Mouse (Mus musculus): ENCODE measurements around the gene Tbxa2r.

The Tbxa2r gene

GRCm38 (mm10) chr10:81300352-81300907, 28.1 kb upstream of the Tbxa2r start:
- DNase-seq, result no peak

GRCm38 (mm10) chr10:81301321-81301720, 27.2 kb upstream of the Tbxa2r start:
- peak; percentile 86 for DNase-seq

GRCm38 (mm10) chr10:81302288-81302687, 26.2 kb upstream of the Tbxa2r start:
- peak; percentile 59 for DNase-seq

DNA sequence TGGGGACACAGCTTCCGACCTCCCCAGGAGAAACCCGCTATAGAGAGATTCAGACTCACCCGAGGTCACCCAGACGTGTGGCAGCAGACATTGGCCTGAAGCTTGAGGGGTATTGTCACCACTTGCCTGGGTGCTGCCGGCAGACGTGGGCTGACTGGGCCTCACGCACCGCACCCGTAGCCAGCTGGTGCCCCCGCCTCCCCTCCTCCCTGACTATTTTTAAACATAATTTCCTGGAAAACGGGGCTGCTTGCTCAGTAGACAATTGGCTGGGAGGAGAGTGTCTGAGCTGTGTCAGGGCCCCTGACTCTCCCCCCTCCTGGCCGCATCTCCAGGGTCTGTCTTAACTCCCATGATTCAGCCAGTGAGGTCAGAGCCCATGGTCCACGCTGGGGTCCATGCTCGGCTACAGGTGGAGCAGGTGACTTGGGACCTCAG, 25.7 kb upstream of the Tbxa2r start:
- no peak for DNase-seq

DNA sequence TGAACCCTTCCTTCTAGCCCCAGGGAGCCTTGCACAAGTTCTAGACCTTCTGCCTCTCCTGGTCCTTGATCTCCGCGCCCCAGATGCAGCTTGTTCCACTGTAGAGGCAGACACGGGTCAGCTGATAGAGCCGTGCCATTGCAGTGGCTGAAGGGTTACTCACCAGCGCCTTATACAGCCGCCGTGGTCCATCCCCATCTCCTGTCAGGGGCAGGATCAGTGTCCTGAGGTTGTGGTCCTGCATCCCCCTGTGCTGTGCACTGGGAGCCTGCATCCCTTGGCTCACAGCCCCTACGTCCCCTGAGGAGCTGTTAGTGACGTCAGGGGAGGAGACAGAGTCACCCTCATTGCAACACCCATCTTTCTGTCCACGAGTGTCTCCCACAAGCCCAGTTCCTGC, 25.3 kb upstream of the Tbxa2r start:
- no peak for DNase-seq

GRCm38 (mm10) chr10:81303761-81304160, 24.8 kb upstream of the Tbxa2r start:
- no peak for DNase-seq

DNA sequence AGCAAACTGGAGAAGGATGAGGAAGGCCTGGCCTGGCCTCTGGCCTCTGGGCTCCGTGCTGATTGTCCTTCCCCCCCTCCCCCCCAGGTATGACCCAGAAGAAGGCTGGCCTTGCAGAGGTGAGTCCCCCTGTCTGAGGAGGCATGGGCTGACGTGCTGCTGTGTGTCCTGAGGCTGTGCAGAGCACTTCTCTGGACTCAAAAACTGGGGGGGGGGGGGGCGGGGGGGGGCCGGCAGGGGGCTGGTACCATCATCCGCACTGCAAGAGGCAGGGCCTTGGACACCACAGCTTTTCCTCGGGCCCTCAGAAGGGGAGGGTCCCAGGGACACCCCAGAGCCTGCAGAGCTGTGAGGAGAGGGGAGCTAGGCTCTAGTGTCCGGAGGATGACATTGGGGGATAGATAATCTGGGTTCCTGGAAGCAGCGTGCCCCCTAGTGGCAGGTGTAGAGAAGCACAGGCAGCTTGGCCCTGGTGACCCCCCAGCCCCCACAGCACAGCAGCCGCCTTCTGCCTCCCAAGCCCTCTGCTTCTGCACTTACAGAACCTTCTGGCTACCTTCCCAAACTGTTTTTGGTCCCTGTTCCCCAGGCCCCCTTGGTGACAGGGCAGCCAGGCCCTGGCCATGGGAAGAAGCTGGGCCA, 23.8 kb upstream of the Tbxa2r start:
- peak; percentile 83 for DNase-seq

GRCm38 (mm10) chr10:81305663-81306062, 22.9 kb upstream of the Tbxa2r start:
- DNase-seq, result peak; percentile 73

- DNase-seq, result peak; percentile 67
Observed at GRCm38 (mm10) chr10:81306173-81306668, 22.3 kb upstream of the Tbxa2r start.

DNA sequence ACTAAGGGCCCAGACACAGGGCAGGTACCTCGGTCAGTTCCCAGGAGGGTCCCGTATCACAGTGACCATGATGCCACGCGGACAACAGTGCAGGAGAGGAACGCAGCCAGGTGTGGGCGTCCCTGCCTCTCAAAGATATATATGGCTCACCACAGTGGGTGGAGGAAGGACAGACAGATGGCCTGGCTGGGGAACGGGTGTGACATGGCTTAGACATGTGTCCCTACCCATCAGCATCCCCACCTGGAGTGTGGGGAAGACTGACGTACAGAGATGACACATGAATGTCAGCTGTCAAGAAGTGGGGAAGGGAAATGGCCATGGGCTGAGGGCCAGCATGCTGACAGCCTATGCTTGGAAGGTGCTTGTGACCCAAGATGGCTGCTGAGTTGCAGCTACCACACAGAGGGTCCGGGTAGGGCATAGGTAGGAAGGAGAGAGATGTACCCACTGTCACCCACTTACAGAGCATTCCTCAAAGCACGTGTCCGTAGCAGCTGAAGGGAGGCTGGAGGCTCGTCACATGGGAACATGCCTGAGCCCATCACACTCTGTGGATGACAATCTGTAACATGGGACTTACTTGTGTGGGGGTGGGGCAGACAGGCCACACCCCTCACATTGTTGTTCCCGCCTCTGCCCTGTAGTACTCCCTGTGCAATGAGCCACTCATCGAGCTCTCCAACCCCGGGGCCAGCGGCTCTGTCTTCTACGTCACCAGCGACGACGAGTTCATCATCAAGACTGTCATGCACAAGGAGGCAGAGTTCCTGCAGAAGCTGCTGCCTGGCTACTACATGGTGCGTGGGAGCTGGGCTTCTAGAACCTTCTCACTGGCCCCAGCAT, 21.5 kb upstream of the Tbxa2r start:
- no peak for DNase-seq

GRCm38 (mm10) chr10:81309571-81309970, 19.0 kb upstream of the Tbxa2r start:
- DNase-seq, result peak; percentile 20

- peak; percentile 32 for DNase-seq
Observed at GRCm38 (mm10) chr10:81313581-81313980, 14.9 kb upstream of the Tbxa2r start.

GRCm38 (mm10) chr10:81314201-81314600, 14.3 kb upstream of the Tbxa2r start:
- DNase-seq, result peak; percentile 34

- peak; percentile 38 for DNase-seq
Observed at GRCm38 (mm10) chr10:81315587-81315986, 12.9 kb upstream of the Tbxa2r start.

DNA sequence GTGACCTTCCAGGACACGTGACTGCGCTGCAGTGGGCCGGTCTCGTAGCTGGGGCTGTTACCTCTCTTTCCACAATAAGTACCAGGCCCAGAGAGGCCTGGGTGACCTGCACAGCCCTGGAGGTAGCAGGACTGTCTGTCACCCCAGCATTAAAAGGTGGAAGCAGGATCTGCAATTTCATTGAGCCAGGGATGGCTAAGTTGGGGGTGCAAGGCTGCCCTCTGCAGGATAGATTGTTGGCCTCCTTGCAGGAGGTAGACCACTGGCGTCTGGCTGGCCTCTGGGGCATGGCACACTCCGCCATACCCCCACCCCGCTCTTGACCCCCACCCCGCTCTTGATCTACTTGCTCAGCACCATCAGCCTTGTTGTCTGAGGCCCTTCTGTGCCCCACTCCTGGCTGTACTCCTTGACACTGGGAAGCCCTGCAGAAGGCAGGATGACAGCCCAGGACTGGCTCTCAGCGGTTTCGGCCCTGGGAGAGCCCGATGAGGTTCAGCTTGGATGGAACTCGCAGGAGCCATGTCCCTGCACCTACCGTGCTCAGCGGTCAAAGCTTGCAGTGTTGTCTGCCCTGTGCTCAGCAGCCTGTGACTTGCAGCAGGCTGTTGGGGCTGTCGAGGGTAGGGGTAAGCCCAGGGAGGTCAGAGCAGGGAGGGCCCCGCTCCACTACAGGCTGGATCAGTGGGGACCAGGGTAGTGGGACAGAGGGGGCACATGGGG, 12.0 kb upstream of the Tbxa2r start:
- peak; percentile 59 for DNase-seq

DNA sequence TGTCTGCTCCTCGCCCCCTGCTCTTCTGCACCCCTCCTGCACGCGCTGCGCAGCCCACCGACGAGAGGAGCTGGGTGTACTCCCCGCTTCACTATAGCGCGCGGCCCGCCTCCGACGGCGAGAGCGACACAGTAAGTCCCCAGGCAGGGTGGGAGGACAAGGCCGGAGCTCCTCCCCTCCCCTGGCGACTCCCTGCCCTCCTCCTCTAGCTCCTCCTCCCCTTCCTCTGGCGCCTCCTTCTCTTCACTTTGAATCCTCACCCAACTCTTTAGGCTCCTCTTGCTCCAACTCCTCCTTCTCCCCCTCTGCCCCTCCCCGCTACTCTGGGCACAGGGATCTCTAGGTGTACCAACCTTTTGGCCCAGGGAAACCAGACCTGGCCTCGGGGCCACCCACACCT, 11.3 kb upstream of the Tbxa2r start:
- DNase-seq, result no peak

DNA sequence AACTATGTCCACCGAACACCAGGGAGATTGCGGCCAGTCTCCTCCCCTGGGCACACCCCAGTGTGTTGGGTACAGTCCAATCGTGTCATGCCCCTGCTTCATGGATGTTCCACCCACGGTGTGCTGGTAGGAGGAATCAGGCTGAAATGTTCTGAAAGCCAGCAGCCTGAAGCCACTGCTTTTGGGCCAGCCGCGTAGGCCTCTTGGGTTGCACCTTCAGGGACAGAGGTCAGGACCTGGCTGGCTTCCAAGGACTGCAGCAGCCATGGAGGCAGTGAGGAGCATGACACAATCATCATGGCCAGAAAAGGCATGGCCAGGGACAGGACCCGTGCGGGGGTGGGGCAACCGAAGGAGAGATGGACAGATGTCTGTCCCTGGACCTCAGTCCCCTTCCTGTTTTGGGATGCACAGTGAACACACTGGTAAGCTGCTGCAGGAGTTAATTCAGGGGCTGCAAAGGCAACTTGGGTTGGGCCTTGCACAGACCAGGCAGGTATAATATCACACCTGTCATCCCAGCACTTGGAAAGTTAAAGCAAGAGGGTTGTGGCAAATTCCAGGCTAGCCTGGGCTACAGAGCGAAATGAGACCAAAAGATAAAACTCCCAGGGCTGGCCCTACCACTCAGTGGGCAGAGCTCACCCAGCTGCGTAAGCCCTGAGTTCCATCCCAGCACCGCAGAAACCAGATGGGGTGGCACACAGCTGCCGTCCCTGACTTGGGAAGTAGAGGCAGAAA, 9.8 kb upstream of the Tbxa2r start:
- peak; percentile 73 for DNase-seq

- no peak for DNase-seq
Observed at GRCm38 (mm10) chr10:81319330-81319699, 9.2 kb upstream of the Tbxa2r start.

DNA sequence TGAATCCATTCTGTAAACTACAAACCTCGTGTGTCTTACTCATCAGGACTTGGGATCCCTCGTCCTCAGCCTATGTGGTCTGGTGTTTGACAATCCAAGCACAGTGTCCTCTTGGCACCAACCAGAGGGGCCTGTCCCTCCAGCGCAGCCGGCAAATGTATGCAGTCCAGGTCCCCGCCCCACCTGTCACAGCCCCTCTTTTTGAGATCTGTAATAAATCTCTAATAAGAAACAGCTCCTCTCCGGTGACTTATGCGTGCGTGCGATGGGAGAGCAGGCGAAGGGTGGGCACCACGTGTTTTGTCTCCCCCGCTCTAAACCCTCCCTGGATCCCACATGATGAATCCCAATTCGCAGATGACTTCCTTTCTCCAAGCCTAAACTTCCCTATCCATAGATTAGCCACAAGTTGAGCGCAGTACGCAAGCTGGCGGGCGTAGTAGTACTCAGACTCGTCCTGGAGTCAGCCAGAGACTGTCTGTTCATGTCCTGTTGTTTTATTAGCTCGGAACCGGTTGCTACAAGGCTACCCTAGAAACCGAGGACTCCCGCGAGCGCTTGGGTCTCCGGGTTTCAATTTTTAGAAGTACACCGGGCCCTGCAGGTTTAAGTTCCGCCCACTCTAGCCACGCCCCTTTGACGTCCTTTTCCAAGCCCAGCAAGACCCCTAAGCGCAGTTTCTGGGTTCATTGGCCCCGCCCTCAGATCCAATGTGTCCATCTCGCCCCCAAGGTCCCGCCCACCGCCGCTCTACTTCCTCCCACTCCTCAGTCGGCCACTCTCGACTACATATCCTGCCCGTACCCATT, 8.6 kb upstream of the Tbxa2r start:
- DNase-seq, result no peak

DNA sequence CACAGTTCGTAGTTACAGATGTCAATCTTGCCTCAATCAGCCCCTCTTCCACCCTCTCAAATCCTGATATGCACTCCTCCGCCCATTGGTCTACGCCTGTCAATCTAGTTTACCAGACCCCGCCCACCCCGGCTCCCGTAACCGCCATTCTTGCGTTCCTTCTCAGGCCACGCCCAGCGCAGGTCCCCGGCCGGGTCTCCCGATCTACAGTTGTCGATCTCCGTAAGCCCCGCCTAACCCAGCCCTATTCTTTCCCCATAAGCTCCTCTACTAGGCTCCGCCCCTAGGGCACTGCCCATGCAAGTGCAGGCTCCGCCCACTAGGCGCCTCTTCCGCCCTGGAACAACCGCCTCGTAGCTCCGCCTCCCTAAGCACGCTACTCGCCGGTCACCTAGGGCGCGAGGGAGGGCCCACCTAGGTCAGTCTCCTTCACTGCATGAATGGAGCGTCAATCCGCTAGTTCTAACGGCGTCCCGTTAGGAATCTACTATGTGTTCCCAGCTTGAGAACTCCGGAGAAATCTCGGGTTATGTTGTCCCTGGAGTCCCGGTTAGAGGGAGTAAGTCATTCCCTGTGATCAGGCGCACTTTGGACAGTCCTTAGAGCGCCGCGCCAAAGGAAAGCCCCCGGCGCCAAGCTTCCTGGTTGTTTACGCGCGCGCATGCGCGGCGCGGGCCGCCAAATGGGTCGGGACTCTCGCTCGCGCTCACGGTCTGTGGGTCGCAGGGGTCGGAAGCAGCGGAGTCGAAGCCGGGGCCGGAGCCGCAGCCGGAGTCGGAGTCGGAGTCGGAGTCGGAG, 7.8 kb upstream of the Tbxa2r start, which contains the start of gene Cactin:
Gene Cactin (plus strand): TSS at position 554 of the 798 bp plus-strand sequence.
- DNase-seq, result peak; percentile 100

DNA sequence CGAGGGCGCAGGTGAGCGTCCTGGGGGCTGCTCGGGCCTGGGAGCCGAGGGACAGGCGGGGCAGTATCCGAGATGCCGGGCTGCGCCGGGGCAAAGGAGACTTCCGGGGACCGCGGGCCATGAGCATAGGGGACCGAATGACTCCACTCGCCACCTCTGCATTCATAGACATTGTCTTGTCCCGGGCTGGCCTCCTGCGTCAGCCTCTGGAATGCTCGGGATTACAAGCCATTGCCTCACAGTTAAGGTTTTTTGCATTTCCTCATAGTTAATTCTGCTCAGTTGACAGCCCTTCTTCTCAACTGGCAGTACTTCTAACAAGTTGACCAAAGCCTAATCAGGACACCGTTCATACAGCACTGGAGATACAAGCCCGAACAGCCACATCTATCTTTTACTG, 7.1 kb upstream of the Tbxa2r start:
- peak; percentile 69 for DNase-seq
